Mouse (Mus musculus) gastrocnemius, postnatal 4 days (tissue): ENCODE measurements around the gene Tmem25. TPM values are rescaled to one million over a fixed set of nuclear protein-coding genes. Genes with fewer than 3 reads are reported as not detected.

Experiments used
- DNase-seq, 2 experiments: peaks; one replicate each; pipeline ENCODE4 v3.0.0; 2021 to 2022; ENCODE audit warnings: low spot score in 2 of 2, mixed read lengths in 2 of 2
- long read RNA-seq, 2 experiments: library from polyadenylated mRNA; stranded (forward); transcript quantifications; one replicate each; pipeline ENCODE4 v2.0.0; 2021
- total RNA-seq, 2 experiments: library from RNA; stranded (reverse); gene quantifications; 2 replicates each; pipeline ENCODE4 v1.2.3; 2021

Tmem25 gene
- total RNA-seq = 1 to 10 TPM; 8.0 to 9.6 TPM
- long read RNA-seq, experiment 1, partial matches to known transcripts = 4 of 20 reads
- long read RNA-seq, experiment 1, other reads (novel, unspliced or antisense) = 11 of 20 reads
- long read RNA-seq, experiment 2, partial matches to known transcripts = 5 of 28 reads
- long read RNA-seq, experiment 2, other reads (novel, unspliced or antisense) = 17 of 28 reads

- DNase-seq = peak; percentile 63 to 77
Measured at GRCm38 (mm10) chr9:44799102-44799957, at the start of gene Tmem25. Gene Tmem25 (minus strand): TSS chr9:44799307.

DNA sequence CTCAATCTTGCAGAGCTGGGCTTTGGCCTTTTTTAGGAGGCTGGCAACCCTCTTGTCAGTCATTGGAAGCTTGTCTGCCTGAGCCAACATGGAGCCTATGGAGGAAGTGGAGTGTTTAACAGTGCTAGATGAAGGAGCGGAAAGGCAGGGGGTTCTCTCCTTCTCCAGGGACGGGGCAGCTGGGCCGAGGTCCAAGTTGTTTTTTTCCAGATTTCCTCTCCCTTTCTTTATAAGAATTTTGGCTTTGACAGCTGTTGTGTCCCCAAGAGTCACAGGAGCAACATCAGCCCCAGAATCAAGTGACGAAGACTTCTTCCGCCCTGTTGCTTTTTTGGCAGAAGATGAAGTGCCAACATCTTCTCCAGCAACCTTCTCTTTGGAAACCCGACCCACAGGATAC lies 48.3 kb upstream of the Tmem25 start:
- no peak for DNase-seq

- DNase-seq = no peak
Measured at GRCm38 (mm10) chr9:44841241-44841640, 42.1 kb upstream of the Tmem25 start.

- DNase-seq = peak; percentile 66 to 76
Measured at GRCm38 (mm10) chr9:44836439-44836838, 37.3 kb upstream of the Tmem25 start.

DNA sequence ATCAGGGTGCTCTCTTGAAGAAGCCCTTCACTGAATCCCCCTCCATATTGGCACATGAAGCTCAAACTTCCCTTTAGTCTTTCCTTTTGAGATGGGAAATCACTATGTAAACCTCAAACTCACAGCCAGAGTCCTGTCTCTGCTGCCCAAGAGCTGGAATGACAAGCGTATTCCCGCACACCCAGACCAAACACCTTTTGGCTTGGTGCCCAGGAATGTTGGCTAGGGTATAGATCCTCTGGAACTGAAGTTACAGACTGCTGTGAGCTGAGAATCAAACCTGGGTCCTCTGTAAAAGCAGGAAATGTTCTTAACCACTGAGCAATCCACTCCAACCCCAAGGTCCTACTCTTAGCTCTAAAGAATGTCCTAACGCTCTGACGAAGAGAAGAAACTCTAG lies 33.2 kb upstream of the Tmem25 start:
- no peak for DNase-seq

- no peak for DNase-seq
Measured at GRCm38 (mm10) chr9:44830506-44830905, 31.4 kb upstream of the Tmem25 start.

GRCm38 (mm10) chr9:44828944-44829343 lies 29.8 kb upstream of the Tmem25 start:
- DNase-seq = no peak

- DNase-seq = no peak
Measured at GRCm38 (mm10) chr9:44826660-44827059, 27.6 kb upstream of the Tmem25 start.

DNA sequence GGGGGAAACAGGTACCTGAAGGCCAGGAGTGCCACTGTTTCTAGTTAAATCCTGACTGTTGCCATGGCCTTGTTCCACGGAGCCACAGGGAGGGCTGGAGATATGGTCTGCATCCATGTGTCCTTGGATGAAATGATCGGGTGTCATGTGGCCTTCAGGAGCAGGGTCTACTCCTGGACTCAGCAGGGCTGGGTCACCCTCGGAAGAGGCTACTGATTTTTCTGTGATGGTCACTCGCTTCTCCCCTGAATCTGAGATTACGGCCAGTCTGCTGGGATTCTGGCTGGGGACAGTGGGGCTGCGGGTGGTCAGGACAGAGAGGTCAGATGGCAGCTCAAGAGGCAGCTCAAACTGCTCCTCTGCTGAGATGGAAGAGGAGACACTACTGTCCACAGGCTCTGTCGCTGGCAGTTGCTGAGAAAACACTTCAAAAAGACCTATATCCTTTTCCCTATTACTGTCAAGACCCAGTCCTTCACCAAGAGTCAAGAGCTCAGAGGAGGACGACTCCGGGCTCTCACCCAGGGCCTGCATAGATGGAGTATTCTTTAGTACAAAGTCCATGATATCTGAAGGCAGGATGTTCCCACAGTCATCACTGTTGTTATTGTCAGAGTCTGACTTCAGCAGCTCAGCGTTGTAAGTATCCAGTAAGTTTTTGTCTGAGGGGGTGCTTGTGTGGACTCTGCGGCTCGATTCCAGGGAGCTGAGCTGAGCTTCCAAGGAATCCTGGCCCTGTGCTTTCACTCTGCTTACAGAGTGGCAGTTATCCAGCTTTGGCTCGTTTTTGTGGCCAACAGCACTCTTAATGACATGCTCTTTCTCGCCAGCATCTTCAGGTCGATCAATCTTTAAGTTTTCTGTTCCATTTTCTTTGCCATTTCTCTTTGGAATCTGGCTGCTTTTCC lies 21.1 kb upstream of the Tmem25 start:
- DNase-seq = peak in 1 of 2 experiments; percentile 68

DNA sequence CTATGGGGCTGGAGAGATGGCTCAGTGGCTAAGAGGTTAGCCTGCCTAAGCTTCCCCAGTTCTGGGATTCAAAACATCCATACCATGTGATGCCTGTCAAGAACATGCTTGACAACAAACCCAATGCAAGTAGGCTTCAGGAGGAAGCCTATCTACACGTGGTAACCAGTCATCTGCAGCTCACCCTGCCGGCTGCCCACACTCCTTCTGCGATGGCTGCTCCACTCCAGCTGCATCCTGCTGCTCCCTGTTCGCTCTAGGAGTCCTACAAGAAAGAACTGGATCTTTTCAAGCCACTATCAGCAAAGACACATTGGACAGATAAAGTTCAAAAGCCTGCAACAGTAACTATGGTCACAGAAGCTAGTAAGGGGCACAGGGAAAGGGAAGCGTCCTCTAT lies 18.4 kb upstream of the Tmem25 start:
- no peak for DNase-seq

- DNase-seq = no peak
Measured at GRCm38 (mm10) chr9:44814179-44814578, 15.1 kb upstream of the Tmem25 start.

- no peak for DNase-seq
Measured at GRCm38 (mm10) chr9:44810316-44810715, 11.2 kb upstream of the Tmem25 start.

DNA sequence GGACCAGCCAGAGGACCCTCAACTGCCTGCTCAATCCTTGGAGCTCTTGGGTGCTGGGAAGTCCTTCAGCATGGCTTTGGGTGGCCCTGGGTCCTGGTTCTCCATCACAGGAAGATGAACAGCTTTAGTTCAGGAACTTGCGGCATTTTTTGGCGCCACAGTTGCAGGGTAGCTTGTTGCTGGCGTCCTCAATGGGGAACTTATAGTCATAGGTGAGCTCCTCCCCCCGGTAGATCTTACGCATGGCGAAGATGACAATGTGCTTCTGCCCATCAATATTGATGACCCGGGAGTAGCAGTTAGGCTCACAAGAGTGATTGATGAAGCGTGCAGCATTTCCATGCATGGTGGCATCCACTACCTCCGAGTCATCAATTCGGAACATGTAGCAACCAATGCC lies 8.7 kb upstream of the Tmem25 start:
- DNase-seq = no peak

- no peak for DNase-seq
Measured at GRCm38 (mm10) chr9:44807141-44807540, 8.0 kb upstream of the Tmem25 start.

- DNase-seq = no peak
Measured at GRCm38 (mm10) chr9:44805536-44805935, 6.4 kb upstream of the Tmem25 start.

- no peak for DNase-seq
Measured at GRCm38 (mm10) chr9:44804678-44805077, 5.6 kb upstream of the Tmem25 start.

DNA sequence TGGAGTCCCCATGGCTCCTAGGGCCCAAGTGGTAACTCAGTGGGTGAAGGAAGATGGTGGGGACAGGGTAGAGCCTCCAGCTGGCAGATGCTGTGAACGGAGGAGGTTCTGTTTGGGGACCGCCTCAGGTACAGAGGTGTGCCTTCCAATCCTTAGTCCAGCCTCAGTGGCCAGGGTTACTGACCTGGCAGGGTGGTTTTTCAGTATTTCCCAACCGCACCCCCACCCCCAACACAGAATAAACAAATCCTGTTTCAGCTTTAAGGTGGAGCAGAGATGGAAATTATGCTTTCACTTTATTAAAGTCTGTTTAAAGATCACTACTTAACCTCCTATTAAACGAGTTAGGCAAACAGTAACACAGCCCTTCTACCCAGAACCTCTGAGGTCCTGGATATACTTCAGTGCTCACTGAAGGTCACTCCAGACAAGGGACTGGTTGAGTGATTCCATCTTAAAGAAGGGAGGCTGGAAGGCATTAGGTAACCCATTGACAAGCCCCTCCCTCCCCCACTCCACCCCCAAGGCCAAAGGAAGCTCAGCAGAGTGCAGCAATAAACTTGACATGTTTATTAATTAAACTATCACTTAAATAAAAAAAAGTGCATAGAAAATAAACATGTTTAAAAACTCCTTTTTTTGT lies 3.8 kb upstream of the Tmem25 start, which contains the start of gene Ttc36:
Ttc36 (minus strand) TSS at position 265 of the 643 bp plus-strand sequence.
- DNase-seq = no peak

DNA sequence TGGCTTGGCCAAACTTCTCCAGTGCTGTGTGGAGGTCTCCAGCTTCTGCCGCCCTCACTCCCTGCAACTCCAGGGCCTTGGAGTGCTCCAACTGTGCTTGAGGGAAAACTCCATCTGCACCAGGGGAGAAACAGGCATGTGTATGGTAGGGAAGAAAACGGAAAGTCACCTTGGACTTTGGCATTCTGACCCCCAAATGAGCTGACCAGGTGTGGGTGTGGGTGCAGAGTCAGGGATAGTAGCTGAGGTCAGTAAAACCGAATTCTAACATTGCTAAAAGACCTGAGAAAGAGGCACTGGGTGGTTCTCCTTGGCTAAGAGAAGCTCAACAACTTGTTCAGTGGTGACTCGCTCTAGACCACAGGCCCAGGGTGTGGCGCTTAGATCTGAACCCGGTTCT lies 2.6 kb upstream of the Tmem25 start:
- DNase-seq = no peak

DNA sequence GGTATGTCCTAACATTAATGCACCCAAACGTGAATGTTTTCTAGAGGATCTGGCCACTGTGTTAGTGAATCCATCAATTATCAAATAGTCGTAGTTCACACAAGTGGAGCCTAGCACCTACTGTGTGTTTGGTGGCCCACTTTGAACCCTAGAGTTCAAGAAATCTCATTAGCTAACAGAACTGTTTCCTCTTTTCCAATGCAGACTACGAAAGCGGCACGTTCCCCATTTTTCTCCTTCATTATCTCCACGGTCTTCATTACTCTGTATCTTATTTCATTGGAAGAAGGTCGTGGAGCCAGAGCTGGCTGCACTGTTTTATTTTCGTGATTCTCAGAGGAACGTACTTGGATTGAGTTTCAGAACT lies 834 bp upstream of the Tmem25 start:
- no peak for DNase-seq

DNA sequence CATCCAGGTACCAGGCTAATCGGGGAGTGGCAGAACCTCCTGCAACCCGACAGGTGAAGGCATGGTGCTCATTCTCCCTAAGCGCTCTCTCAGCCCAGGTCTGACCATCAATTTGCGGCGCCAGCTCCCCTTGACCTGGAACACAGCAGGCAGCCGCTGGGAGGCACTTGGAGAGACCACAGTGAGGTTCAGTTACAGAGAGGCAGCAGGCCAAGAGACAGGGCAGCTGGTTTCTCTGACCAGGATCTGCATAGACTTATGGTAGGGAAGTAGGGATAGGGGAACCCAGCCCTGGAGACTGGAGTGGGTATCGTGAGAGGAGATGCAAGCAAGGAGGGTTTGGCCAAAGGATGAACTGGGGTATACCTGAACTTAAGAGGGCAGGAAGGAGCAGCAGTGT lies 809 bp downstream of the Tmem25 start:
- no peak for DNase-seq

DNA sequence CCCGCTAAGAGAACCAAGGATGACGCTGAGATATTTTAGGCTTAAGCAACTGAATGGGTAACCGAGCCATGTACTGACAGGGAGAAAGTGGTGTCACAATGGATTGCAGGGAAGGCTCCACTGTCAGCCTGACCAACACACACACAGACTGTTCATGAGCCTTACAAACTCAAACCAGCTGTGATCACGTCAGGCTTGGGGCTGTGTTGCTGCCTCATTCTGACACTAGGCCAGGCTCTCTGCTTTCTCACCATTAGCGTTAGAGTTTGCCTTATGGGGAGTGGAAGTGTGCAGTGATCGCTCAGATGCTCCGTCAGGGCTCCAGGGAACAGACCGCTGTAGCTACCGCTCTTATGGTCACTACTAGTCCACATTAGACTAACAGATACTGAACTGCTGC lies 6.3 kb downstream of the Tmem25 start:
- DNase-seq = no peak
